In genomic region chr2:166342407-166342806, GRCm38 (mm10) we compare ENCODE assay signal across 8 mouse cellular contexts.
A peak's percentile ranks its signal among the peaks of the same experiment; 100 is the strongest.
DNase-seq lines count a peak whose midpoint lies in the region; ATAC-seq lines count a peak whose summit lies in the region.

No protein-coding gene starts in this region.

- 36% methylated on average over 9 of the region's 9 CpGs for WGBS in forebrain, embryonic 15.5 days
- 40% methylated on average over 9 of the region's 9 CpGs for WGBS in forebrain, embryonic 16.5 days

- peak; percentile 54 for DNase-seq in adipocyte (ENCODE audit: low spot score)
- peak; percentile 75 for DNase-seq in heart, adult 8-10 months (ENCODE audit: low spot score)
- peak; percentile 57 for DNase-seq in left cerebral cortex, adult 11 months (ENCODE audit: low spot score)
- DNase-seq in right cerebral cortex, postnatal 10 days (ENCODE audit: low spot score in 2 of 2), result peak; percentile 84
- DNase-seq in embryo, embryonic 10 days (ENCODE audit: low spot score), result no peak

- no peaks in the 10 kb centered on the region for H3K9me3 ChIP-seq in forebrain, embryonic 15.5 days
- H3K9me3 ChIP-seq in forebrain, embryonic 16.5 days (ENCODE audit: control insufficient read depth, low read length), result no peaks in the 10 kb centered on the region

- no peak overlapping the region for H3K9ac ChIP-seq in forebrain, embryonic 15.5 days (replicated peaks)
- H3K9ac ChIP-seq in forebrain, embryonic 16.5 days (replicated peaks; ENCODE audit: low read depth, low read length), result no peak overlapping the region

- no peak overlapping the region for H3K4me2 ChIP-seq in forebrain, embryonic 15.5 days (replicated peaks)
- H3K4me2 ChIP-seq in forebrain, embryonic 16.5 days (ENCODE audit: low read length), result no peak overlapping the region

- H3K4me1 ChIP-seq in forebrain, embryonic 15.5 days, result peaks cover 28% of the 10 kb centered on the region
- peaks cover 24% of the 10 kb centered on the region for H3K4me1 ChIP-seq in forebrain, embryonic 16.5 days (replicated peaks; ENCODE audit: control insufficient read depth, insufficient read depth, low read length)

- ATAC-seq in forebrain, embryonic 15.5 days (replicated peaks), result no peak
- ATAC-seq in forebrain, embryonic 16.5 days, result no peak
- ATAC-seq in monocyte, adult 5-6 weeks (replicated peaks; ENCODE audit: insufficient number of reproducible peaks, low FRiP score, low TSS enrichment, poor library complexity, severe bottlenecking), result no peak

- no peaks in the 10 kb centered on the region for H3K36me3 ChIP-seq in forebrain, embryonic 15.5 days
- no peaks in the 10 kb centered on the region for H3K36me3 ChIP-seq in forebrain, embryonic 16.5 days (ENCODE audit: control insufficient read depth, insufficient read depth)

- no peak overlapping the region for H3K4me3 ChIP-seq in forebrain, embryonic 15.5 days
- no peak overlapping the region for H3K4me3 ChIP-seq in forebrain, embryonic 16.5 days (replicated peaks; ENCODE audit: low read length)

- H3K27ac ChIP-seq in forebrain, embryonic 15.5 days (replicated peaks), result 0 out of 2 replicates have a peak overlapping the region, but pooled peaks have one; percentile 18
- no peak overlapping the region for H3K27ac ChIP-seq in forebrain, embryonic 16.5 days (ENCODE audit: low read length)

- H3K27me3 ChIP-seq in forebrain, embryonic 15.5 days, result peaks cover 24% of the 10 kb centered on the region; the same call in 1 of the 2 replicates
- H3K27me3 ChIP-seq in forebrain, embryonic 16.5 days (replicated peaks; ENCODE audit: control insufficient read depth, insufficient read depth, low read length), result peaks cover 12% of the 10 kb centered on the region
